Mouse (Mus musculus): ENCODE measurements around the gene Psg19.

GRCm38 (mm10) chr7:18748994-18749895 lies 49.1 kb downstream of the Psg19 start:
- TF ChIP-seq POLR2A (IDR thresholded peaks at IDR 0.05; ENCODE audit: control insufficient read depth, low read depth, low read length) (no peak), CTCF (IDR thresholded peaks at IDR 0.05; ENCODE audit: control insufficient read depth, insufficient read depth, insufficient replicate concordance, low read depth, low read length) (no peak)

Measured in testis, adult 2 months (tissue).